8 mouse cellular contexts compared by ENCODE assay signal in genomic region chr1:155742411-155743363, GRCm38 (mm10). TPM values are rescaled to one million over a fixed set of nuclear protein-coding genes. Genes with fewer than 3 reads are reported as not detected.
DNase-seq lines count a peak whose midpoint lies in the region; ATAC-seq and TF ChIP-seq lines count a peak whose summit lies in the region.

No protein-coding gene starts in this region.

- peak overlapping the region; percentile 26; the same call in 1 of the 2 replicates for H3K9ac ChIP-seq in liver, adult 2 months (ENCODE audit: low read depth, low read length)
- H3K9ac ChIP-seq in heart, embryonic 15.5 days, result peak overlapping the region; percentile 19; the same call in 1 of the 2 replicates
- H3K9ac ChIP-seq in limb, embryonic 15.5 days, result 0 out of 2 replicates have a peak overlapping the region, but pooled peaks have one; percentile 10
- H3K9ac ChIP-seq in neural tube, embryonic 15.5 days (replicated peaks), result peak overlapping the region; percentile 32

- no peak for TF ChIP-seq POLR2A in liver, adult 2 months (IDR thresholded peaks at IDR 0.05; ENCODE audit: extremely low read depth, insufficient read depth, low read length)
- no peak for TF ChIP-seq POLR2A in brain, embryonic 14.5 days (IDR thresholded peaks at IDR 0.05; ENCODE audit: borderline replicate concordance, extremely low read depth, insufficient read depth, insufficient read length, poor library complexity, severe bottlenecking)

- ATAC-seq in heart, embryonic 15.5 days (replicated peaks; ENCODE audit: insufficient number of reproducible peaks, insufficient read depth, low FRiP score, low read depth), result peak; percentile 32; the same call in 1 of the 2 replicates
- ATAC-seq in limb, embryonic 15.5 days (ENCODE audit: insufficient number of reproducible peaks, low FRiP score, low TSS enrichment, low read depth), result 0 out of 2 replicates have a peak, but pooled peaks have one; percentile 8
- peak; percentile 25; the same call in 1 of the 2 replicates for ATAC-seq in neural tube, embryonic 15.5 days (ENCODE audit: low FRiP score)

- H3K4me3 ChIP-seq in liver, adult 2 months (ENCODE audit: insufficient read depth, low read depth, low read length), result peak overlapping the region; percentile 46; the same call in 1 of the 2 replicates
- peak overlapping the region; percentile 53 for H3K4me3 ChIP-seq in heart, embryonic 15.5 days
- H3K4me3 ChIP-seq in limb, embryonic 15.5 days, result peak overlapping the region; percentile 50
- H3K4me3 ChIP-seq in neural tube, embryonic 15.5 days (replicated peaks), result peak overlapping the region; percentile 40

- peak overlapping the region; percentile 94 for H3K4me2 ChIP-seq in heart, embryonic 15.5 days
- H3K4me2 ChIP-seq in limb, embryonic 15.5 days, result peak overlapping the region; percentile 97
- H3K4me2 ChIP-seq in neural tube, embryonic 15.5 days, result peak overlapping the region; percentile 76

- H3K27me3 ChIP-seq in liver, adult 2 months (ENCODE audit: control insufficient read depth, insufficient read depth, low read length), result peaks cover 30% of the 10 kb centered on the region
- H3K27me3 ChIP-seq in heart, embryonic 15.5 days, result peaks cover 93% of the 10 kb centered on the region
- peaks cover 88% of the 10 kb centered on the region for H3K27me3 ChIP-seq in limb, embryonic 15.5 days
- peaks cover 88% of the 10 kb centered on the region for H3K27me3 ChIP-seq in neural tube, embryonic 15.5 days (replicated peaks)

- H3K4me1 ChIP-seq in liver, adult 2 months (ENCODE audit: control insufficient read depth, insufficient read depth, low read length), result no peaks in the 10 kb centered on the region
- peaks cover 32% of the 10 kb centered on the region for H3K4me1 ChIP-seq in heart, embryonic 15.5 days (replicated peaks)
- peaks cover 31% of the 10 kb centered on the region for H3K4me1 ChIP-seq in limb, embryonic 15.5 days
- H3K4me1 ChIP-seq in neural tube, embryonic 15.5 days, result peaks cover 34% of the 10 kb centered on the region

- H3K9me3 ChIP-seq in heart, embryonic 15.5 days (replicated peaks), result no peaks in the 10 kb centered on the region
- no peaks in the 10 kb centered on the region for H3K9me3 ChIP-seq in limb, embryonic 15.5 days
- H3K9me3 ChIP-seq in neural tube, embryonic 15.5 days (replicated peaks), result no peaks in the 10 kb centered on the region

- DNase-seq in liver, adult 2 months (ENCODE audit: extremely low read depth, low read depth, low spot score), result no peak
- no peak for DNase-seq in liver
- DNase-seq in brain, embryonic 14.5 days (ENCODE audit: low read depth), result peak; percentile 31
- no peak for DNase-seq in right cerebral cortex, postnatal 36 days (ENCODE audit: low spot score in 2 of 2)
- DNase-seq in thymus, adult 18-20 months, result no peak

- TF ChIP-seq CTCF in liver, adult 2 months (IDR thresholded peaks at IDR 0.05; ENCODE audit: low read depth, low read length), result no peak
- TF ChIP-seq CTCF in brain, embryonic 14.5 days (IDR thresholded peaks at IDR 0.05; ENCODE audit: borderline replicate concordance, extremely low read depth, insufficient read depth, insufficient read length), result no peak

- H3K79me2 ChIP-seq in liver, adult 2 months (ENCODE audit: control insufficient read depth, insufficient read depth, low read length), result no peaks in the 10 kb centered on the region

- no peak overlapping the region for H3K27ac ChIP-seq in liver, adult 2 months (replicated peaks; ENCODE audit: insufficient read depth, low read depth, low read length)
- H3K27ac ChIP-seq in heart, embryonic 15.5 days, result no peak overlapping the region
- H3K27ac ChIP-seq in limb, embryonic 15.5 days, result no peak overlapping the region
- H3K27ac ChIP-seq in neural tube, embryonic 15.5 days (replicated peaks), result no peak overlapping the region

- 1% methylated on average over 80 of the region's 81 CpGs for WGBS in liver, adult 2 months
- WGBS in heart, embryonic 15.5 days, result under 1% methylated on average over 77 of the region's 81 CpGs
- WGBS in limb, embryonic 15.5 days, result under 1% methylated on average over 81 of the region's 81 CpGs
- WGBS in neural tube, embryonic 15.5 days, result under 1% methylated on average over 72 of the region's 81 CpGs

- no peaks in the 10 kb centered on the region for H3K36me3 ChIP-seq in liver, adult 2 months (ENCODE audit: control insufficient read depth, insufficient read depth, low read length)
- no peaks in the 10 kb centered on the region for H3K36me3 ChIP-seq in heart, embryonic 15.5 days
- H3K36me3 ChIP-seq in limb, embryonic 15.5 days, result no peaks in the 10 kb centered on the region
- no peaks in the 10 kb centered on the region for H3K36me3 ChIP-seq in neural tube, embryonic 15.5 days

RNA-seq across cellular contexts. Expression of gene Lhx4, which starts 8.8 kb away (rescaled TPM):
- total RNA-seq in liver, adult 2 months (2014; rRNA removed), result not detected in 2 replicates
- not detected in 2 replicates for polyA plus RNA-seq in liver, adult 2 months (2012; rRNA removed)
- 0.97 and 2.7 TPM in 2 replicates for polyA plus RNA-seq in brain, embryonic 14.5 days (2012; rRNA removed)
- not detected in 2 replicates for polyA plus RNA-seq in heart, embryonic 15.5 days (2015; fragmentation: Nextera tagmentation; extraction: Ambion mirVana)
- 0.02 and 0.04 TPM in 2 replicates for polyA plus RNA-seq in limb, embryonic 15.5 days (2015; fragmentation: Nextera tagmentation; extraction: Ambion mirVana)
- polyA plus RNA-seq in neural tube, embryonic 15.5 days (2015; fragmentation: Nextera tagmentation; extraction: Ambion mirVana), result 3.5 and 5.0 TPM in 2 replicates
